Comparison of ENCODE assay signal across 10 mouse cellular contexts in genomic region chr10:4724851-4725250, GRCm38 (mm10).
DNase-seq lines count a peak whose midpoint lies in the region; ATAC-seq and TF ChIP-seq lines count a peak whose summit lies in the region.
"Had no signal": no experiment of that assay in that cellular context is flagged by ENCODE, and none has a peak within 500 bp of the region (broad histone marks: within the 10 kb centered on the region; RNA-seq: fewer than 3 reads in every experiment).

No protein-coding gene starts in this region.

- TF ChIP-seq CTCF in lung, embryonic 14.5 days (IDR thresholded peaks at IDR 0.05; ENCODE audit: low read depth): peak; percentile 57

- no peak for ATAC-seq in lung, embryonic 14.5 days (ENCODE audit: insufficient read depth)
- no peak for ATAC-seq in hindbrain, embryonic 16.5 days
- ATAC-seq in erythroblast, adult 5-6 weeks (replicated peaks; ENCODE audit: low FRiP score, poor library complexity, severe bottlenecking): no peak

- no peak overlapping the region for H3K9ac ChIP-seq in lung, embryonic 14.5 days
- H3K9ac ChIP-seq in hindbrain, embryonic 16.5 days (ENCODE audit: low read depth, low read length): no peak overlapping the region

- WGBS in lung, embryonic 14.5 days: 49% methylated on average over 3 of the region's 3 CpGs
- 49% methylated on average over 3 of the region's 3 CpGs for WGBS in hindbrain, embryonic 16.5 days

- no peaks in the 10 kb centered on the region for H3K36me3 ChIP-seq in lung, embryonic 14.5 days (ENCODE audit: insufficient read depth)
- H3K36me3 ChIP-seq in hindbrain, embryonic 16.5 days (ENCODE audit: control insufficient read depth, insufficient read depth, low read length): no peaks in the 10 kb centered on the region

- DNase-seq in cerebellum, postnatal 10 days: peak; percentile 47 to 72
- DNase-seq in cerebellum, adult 11-12 months: no peak
- peak; percentile 58 for DNase-seq in lung, embryonic 14.5 days
- DNase-seq in lung, postnatal 4 days: no peak
- DNase-seq in c-Kit-positive CD71-negative TER-119-negative erythroid progenitor cells, embryonic 14.5 days (ENCODE audit: low read depth): peak; percentile 8
- peak; percentile 72 for DNase-seq in retina, embryonic 14.5 days (ENCODE audit: low spot score)
- DNase-seq: heart, adult 18-20 months had no signal

- H3K4me3 ChIP-seq in lung, embryonic 14.5 days (ENCODE audit: low read depth, low read length): no peak overlapping the region
- H3K4me3 ChIP-seq in hindbrain, embryonic 16.5 days (ENCODE audit: low read length): no peak overlapping the region
- H3K4me3 ChIP-seq: megakaryocyte, embryonic 14.5 days had no signal

- no peak overlapping the region for H3K27ac ChIP-seq in lung, embryonic 14.5 days (ENCODE audit: low read depth)
- no peak overlapping the region for H3K27ac ChIP-seq in hindbrain, embryonic 16.5 days (ENCODE audit: low read depth, low read length)

- no peak overlapping the region for H3K4me2 ChIP-seq in lung, embryonic 14.5 days
- no peak overlapping the region for H3K4me2 ChIP-seq in hindbrain, embryonic 16.5 days (ENCODE audit: low read length)

- H3K4me1 ChIP-seq in lung, embryonic 14.5 days (ENCODE audit: insufficient read depth): no peaks in the 10 kb centered on the region
- H3K4me1 ChIP-seq in hindbrain, embryonic 16.5 days (ENCODE audit: control insufficient read depth, insufficient read depth, low read depth, low read length): no peaks in the 10 kb centered on the region
- H3K4me1 ChIP-seq: megakaryocyte, embryonic 14.5 days had no signal

- H3K27me3 ChIP-seq in lung, embryonic 14.5 days (ENCODE audit: insufficient read depth, low read length): no peaks in the 10 kb centered on the region
- no peaks in the 10 kb centered on the region for H3K27me3 ChIP-seq in hindbrain, embryonic 16.5 days (replicated peaks; ENCODE audit: control insufficient read depth, insufficient read depth, low read length)

- no peaks in the 10 kb centered on the region for H3K9me3 ChIP-seq in lung, embryonic 14.5 days (ENCODE audit: low read depth, low read length)
- H3K9me3 ChIP-seq in hindbrain, embryonic 16.5 days (ENCODE audit: control insufficient read depth, low read length): no peaks in the 10 kb centered on the region
- H3K9me3 ChIP-seq: megakaryocyte, embryonic 14.5 days had no signal

Comparison
In these comparisons a context has a peak if more than half of its experiments do, and no peak if none do; other contexts are left out.
1. DNase-seq: peak in cerebellum, postnatal 10 days (2 of 2), lung, embryonic 14.5 days (single experiment), c-Kit-positive CD71-negative TER-119-negative erythroid progenitor cells, embryonic 14.5 days (single experiment) and retina, embryonic 14.5 days (single experiment); none in cerebellum, adult 11-12 months (single experiment) and lung, postnatal 4 days (0 of 2).